Mouse (Mus musculus): ENCODE data around the gene Gm5142. TPM values are rescaled to one million over a fixed set of nuclear protein-coding genes. Genes with fewer than 3 reads are reported as not detected.

Gm5142 gene
- not detected in 2 replicates for polyA plus RNA-seq (2016; fragmentation: Nextera tagmentation; extraction: Ambion mirVana)

DNA sequence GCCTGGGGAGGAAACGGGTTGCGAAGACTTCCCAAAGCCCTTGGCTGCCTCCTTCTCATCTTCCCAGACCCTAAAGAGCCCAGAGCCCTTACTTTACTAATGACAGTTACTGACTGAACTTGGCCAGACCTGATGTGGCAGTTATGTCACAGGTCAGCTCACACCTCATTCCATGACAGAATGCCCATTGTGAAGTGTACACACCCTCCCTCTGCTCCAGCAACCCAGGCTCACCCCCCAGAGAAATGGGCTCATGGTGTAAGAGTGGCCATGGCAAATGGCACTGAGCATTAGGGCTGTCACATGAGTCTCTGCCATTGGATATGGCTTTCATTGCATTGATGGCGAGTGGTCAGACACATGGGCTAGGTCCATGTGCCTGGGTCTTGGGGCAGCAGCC, at the start of gene Gm5142:
Gene Gm5142, minus strand, starts transcription at position 101 of the 400 bp plus-strand sequence.
- Histone ChIP-seq H3K9me3 (replicated peaks) (no peaks in the 10 kb centered on the region), H3K4me1 (no peaks in the 10 kb centered on the region), H3K36me3 (no peaks in the 10 kb centered on the region), H3K4me3 (no peak within 1 kb of the TSS), H3K27me3 (ENCODE audit: low read depth, poor library complexity, severe bottlenecking) (no peaks in the 10 kb centered on the region), H3K27ac (no peak within 1 kb of the TSS)
- WGBS, result 88% methylated on average over 3 of the region's 3 CpGs
- DNase-seq (ENCODE audit: low spot score), result no peak

DNA sequence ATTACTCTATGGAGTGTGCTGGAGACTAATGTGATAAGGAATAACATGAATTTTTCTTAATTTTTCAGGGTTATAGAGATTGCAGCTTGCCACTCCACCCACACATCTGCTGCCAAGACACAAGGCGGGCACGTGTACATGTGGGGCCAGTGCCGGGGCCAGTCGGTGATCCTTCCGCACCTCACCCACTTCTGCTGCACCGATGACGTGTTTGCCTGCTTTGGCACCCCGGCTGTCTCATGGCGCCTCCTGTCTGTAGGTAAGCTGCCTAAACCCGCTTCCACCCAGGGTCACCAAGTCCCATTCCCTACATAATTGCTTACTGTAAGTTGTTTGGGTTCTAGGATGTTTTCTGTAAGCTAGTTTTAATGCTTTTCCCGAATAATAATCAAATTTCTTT, 47.7 kb upstream of the Gm5142 start:
- H3K36me3 ChIP-seq, result peaks cover 100% of the 10 kb centered on the region
- H3K9me3 ChIP-seq (replicated peaks), result no peaks in the 10 kb centered on the region
- no peak for DNase-seq (ENCODE audit: low spot score)
- H3K27me3 ChIP-seq (ENCODE audit: low read depth, poor library complexity, severe bottlenecking), result no peaks in the 10 kb centered on the region
- H3K4me1 ChIP-seq, result no peaks in the 10 kb centered on the region
- H3K27ac ChIP-seq, result no peak overlapping the region
- 95% methylated on average over 11 of the region's 11 CpGs for WGBS
- no peak overlapping the region for H3K4me3 ChIP-seq

GRCm38 (mm10) chr14:59219241-59219640, 40.7 kb upstream of the Gm5142 start:
- no peak overlapping the region for H3K27ac ChIP-seq
- no peak overlapping the region for H3K4me3 ChIP-seq
- no peaks in the 10 kb centered on the region for H3K9me3 ChIP-seq (replicated peaks)
- H3K4me1 ChIP-seq, result no peaks in the 10 kb centered on the region
- WGBS, result 96% methylated on average over 3 of the region's 3 CpGs
- peaks cover 96% of the 10 kb centered on the region for H3K36me3 ChIP-seq
- DNase-seq (ENCODE audit: low spot score), result no peak
- no peaks in the 10 kb centered on the region for H3K27me3 ChIP-seq (ENCODE audit: low read depth, poor library complexity, severe bottlenecking)

DNA sequence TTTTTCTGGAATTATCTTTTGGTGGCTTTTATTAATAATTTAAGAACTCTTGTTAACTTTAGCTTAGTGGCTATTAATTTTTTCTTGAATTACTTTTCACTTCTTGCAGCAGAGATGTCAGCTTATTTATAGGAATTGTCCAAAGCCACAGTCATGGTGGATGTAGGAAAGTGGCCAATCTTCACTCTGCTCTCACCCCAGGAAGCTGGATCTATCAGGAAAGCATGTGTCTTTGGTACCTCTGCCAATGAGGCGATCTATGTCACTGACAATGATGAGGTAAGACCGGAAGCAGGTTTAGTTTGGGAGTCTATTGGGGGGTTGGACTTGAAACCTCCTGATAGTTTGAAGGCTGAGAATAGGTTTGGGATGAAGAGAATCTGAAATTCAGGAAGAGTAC, 31.3 kb upstream of the Gm5142 start:
- Histone ChIP-seq H3K9me3 (replicated peaks) (no peaks in the 10 kb centered on the region), H3K27ac (no peak overlapping the region), H3K27me3 (ENCODE audit: low read depth, poor library complexity, severe bottlenecking) (no peaks in the 10 kb centered on the region), H3K36me3 (peaks cover 51% of the 10 kb centered on the region), H3K4me3 (no peak overlapping the region), H3K4me1 (peaks cover 21% of the 10 kb centered on the region)
- no peak for DNase-seq (ENCODE audit: low spot score)
- 94% methylated on average over 2 of the region's 2 CpGs for WGBS

- no peak for DNase-seq (ENCODE audit: low spot score)
- 90% methylated on average over 7 of the region's 7 CpGs for WGBS
These were observed 30.5 kb upstream of the Gm5142 start for GRCm38 (mm10) chr14:59209003-59209402.

DNA sequence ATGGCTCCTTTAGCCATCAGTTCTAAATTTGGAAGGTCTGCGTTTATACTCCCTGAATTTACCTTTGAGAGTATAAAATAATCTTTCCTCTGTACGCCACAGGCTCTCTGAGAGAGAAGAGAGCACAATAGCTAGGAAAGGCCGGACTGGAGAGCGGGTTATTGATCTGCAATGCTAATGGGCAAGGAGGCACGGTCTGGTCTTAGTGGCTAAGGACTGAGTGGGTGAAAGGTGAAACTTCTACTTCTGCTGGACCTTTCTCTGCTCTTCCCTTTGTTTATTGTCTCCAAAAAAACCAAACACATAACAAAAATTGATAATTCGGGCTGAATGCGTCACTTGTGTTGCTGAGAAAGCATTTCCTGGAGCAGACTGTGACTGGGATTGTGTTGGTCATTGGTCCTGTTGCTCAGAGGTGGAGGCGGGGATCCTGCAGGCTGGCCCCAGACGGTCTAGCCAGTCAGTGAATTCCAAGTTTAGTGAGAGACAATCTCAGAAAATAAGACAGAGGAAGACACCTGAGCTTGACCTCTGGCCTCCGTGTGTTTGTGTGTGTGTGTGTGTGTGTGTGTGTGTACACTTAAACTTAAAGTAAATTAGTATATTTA, 27.5 kb upstream of the Gm5142 start:
- WGBS, result 70% methylated on average over 10 of the region's 10 CpGs
- Histone ChIP-seq H3K4me3 (no peak overlapping the region), H3K4me1 (peaks cover 43% of the 10 kb centered on the region), H3K9me3 (replicated peaks) (no peaks in the 10 kb centered on the region), H3K27ac (no peak overlapping the region), H3K27me3 (ENCODE audit: low read depth, poor library complexity, severe bottlenecking) (no peaks in the 10 kb centered on the region), H3K36me3 (peaks cover 18% of the 10 kb centered on the region)
- no peak for DNase-seq (ENCODE audit: low spot score)

More at GRCm38 (mm10) chr14:59209003-59209402, 30.5 kb upstream of the Gm5142 start:
- Histone ChIP-seq H3K9me3 (replicated peaks) (no peaks in the 10 kb centered on the region), H3K27me3 (ENCODE audit: low read depth, poor library complexity, severe bottlenecking) (no peaks in the 10 kb centered on the region), H3K4me1 (peaks cover 30% of the 10 kb centered on the region), H3K27ac (no peak overlapping the region), H3K36me3 (peaks cover 43% of the 10 kb centered on the region), H3K4me3 (no peak overlapping the region)

DNA sequence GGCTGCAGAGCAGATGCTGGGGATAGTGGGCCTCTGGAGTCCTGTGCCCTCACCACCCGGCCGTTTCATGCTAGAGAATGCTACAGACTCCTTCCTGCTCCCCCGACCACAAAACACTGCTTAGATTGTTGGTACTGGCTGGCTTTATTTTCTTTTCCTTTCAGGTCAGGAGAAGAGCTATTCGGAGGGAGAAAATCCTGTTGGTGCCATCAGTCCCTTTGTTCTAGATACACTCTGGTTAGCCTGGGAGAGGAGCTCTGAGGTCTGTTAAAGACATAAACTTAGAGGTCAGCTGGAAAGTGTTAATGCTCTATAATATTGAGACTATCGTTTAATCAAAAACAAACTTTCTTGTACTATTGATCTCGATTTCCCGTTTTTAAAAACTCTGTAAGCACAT, 26.9 kb upstream of the Gm5142 start:
- Histone ChIP-seq H3K36me3 (peaks cover 12% of the 10 kb centered on the region), H3K9me3 (replicated peaks) (no peaks in the 10 kb centered on the region), H3K27ac (peak overlapping the region; percentile 37; the same call in 1 of the 2 replicates), H3K4me3 (no peak overlapping the region), H3K27me3 (ENCODE audit: low read depth, poor library complexity, severe bottlenecking) (no peaks in the 10 kb centered on the region), H3K4me1 (peaks cover 48% of the 10 kb centered on the region)
- DNase-seq (ENCODE audit: low spot score), result no peak
- 41% methylated on average over 7 of the region's 7 CpGs for WGBS

GRCm38 (mm10) chr14:59201604-59202215, 23.2 kb upstream of the Gm5142 start:
- H3K27ac ChIP-seq, result peak overlapping the region; percentile 99
- no peak for DNase-seq (ENCODE audit: low spot score)
- WGBS, result under 1% methylated on average over 21 of the region's 21 CpGs
- H3K27me3 ChIP-seq (ENCODE audit: low read depth, poor library complexity, severe bottlenecking), result no peaks in the 10 kb centered on the region
- peak overlapping the region; percentile 90 for H3K4me3 ChIP-seq
- H3K4me1 ChIP-seq, result peaks cover 47% of the 10 kb centered on the region
- H3K9me3 ChIP-seq (replicated peaks), result no peaks in the 10 kb centered on the region
- H3K36me3 ChIP-seq, result 0 out of 2 replicates have a peak, but pooled peaks cover 2% of the 10 kb centered on the region

GRCm38 (mm10) chr14:59200711-59201603, 22.4 kb upstream of the Gm5142 start, which contains the start of gene Rcbtb1:
Rcbtb1 (plus strand) TSS chr14:59201209.
- Histone ChIP-seq H3K4me3 (peak within 1 kb of the TSS; percentile 90), H3K27ac (peak within 1 kb of the TSS; percentile 99), H3K27me3 (ENCODE audit: low read depth, poor library complexity, severe bottlenecking) (no peaks in the 10 kb centered on the region), H3K36me3 (no peaks in the 10 kb centered on the region), H3K4me1 (peaks cover 40% of the 10 kb centered on the region), H3K9me3 (replicated peaks) (no peaks in the 10 kb centered on the region)
- peak; percentile 97 for DNase-seq (ENCODE audit: low spot score)
- under 1% methylated on average over 94 of the region's 96 CpGs for WGBS

- no peak for DNase-seq (ENCODE audit: low spot score)
- Histone ChIP-seq H3K4me3 (no peak overlapping the region), H3K27me3 (ENCODE audit: low read depth, poor library complexity, severe bottlenecking) (no peaks in the 10 kb centered on the region), H3K9me3 (replicated peaks) (no peaks in the 10 kb centered on the region), H3K36me3 (no peaks in the 10 kb centered on the region), H3K4me1 (no peaks in the 10 kb centered on the region), H3K27ac (no peak overlapping the region)
- WGBS, result 91% methylated on average over 2 of the region's 2 CpGs
These were observed 7.6 kb upstream of the Gm5142 start for GRCm38 (mm10) chr14:59186121-59186520.

DNA sequence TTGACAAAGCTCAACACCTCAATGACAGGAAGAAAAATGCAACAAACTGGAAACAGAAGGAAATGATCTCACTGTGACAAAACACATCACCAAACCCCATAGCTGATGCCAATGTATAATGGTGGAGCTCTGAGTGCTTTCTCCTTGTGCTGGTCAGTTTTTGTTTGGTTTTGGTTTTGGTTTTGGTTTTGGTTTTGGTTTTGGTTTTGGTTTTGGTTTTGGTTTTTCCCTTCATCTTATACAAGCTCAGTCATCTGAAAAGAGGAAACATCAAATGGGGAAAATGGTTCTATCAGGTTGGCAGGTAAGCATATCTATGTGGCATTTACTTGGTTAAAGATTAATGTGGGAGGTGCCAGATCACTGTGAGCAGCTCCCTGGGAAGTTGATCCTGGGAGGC, 7.0 kb upstream of the Gm5142 start:
- no peaks in the 10 kb centered on the region for H3K4me1 ChIP-seq
- H3K9me3 ChIP-seq (replicated peaks), result no peaks in the 10 kb centered on the region
- DNase-seq (ENCODE audit: low spot score), result no peak
- no peaks in the 10 kb centered on the region for H3K36me3 ChIP-seq
- no peaks in the 10 kb centered on the region for H3K27me3 ChIP-seq (ENCODE audit: low read depth, poor library complexity, severe bottlenecking)
- H3K4me3 ChIP-seq, result no peak overlapping the region
- no peak overlapping the region for H3K27ac ChIP-seq

GRCm38 (mm10) chr14:59182732-59183131, 4.2 kb upstream of the Gm5142 start:
- no peak overlapping the region for H3K4me3 ChIP-seq
- 92% methylated on average over 2 of the region's 2 CpGs for WGBS

More at GRCm38 (mm10) chr14:59182732-59183131, 4.2 kb upstream of the Gm5142 start:
- Histone ChIP-seq H3K27ac (no peak overlapping the region), H3K4me1 (no peaks in the 10 kb centered on the region), H3K36me3 (no peaks in the 10 kb centered on the region), H3K27me3 (ENCODE audit: low read depth, poor library complexity, severe bottlenecking) (no peaks in the 10 kb centered on the region), H3K9me3 (replicated peaks) (no peaks in the 10 kb centered on the region)
- no peak for DNase-seq (ENCODE audit: low spot score)
